Mouse (Mus musculus) heart, embryonic 13.5 days (tissue): ENCODE measurements at regions not wholly inside any gene's neighbourhood (a gene's known extent, or its start where the extent isn't known, plus 50 kb on each side); places are given as distances from the start of the nearest gene placed in this dataset.
A peak's percentile ranks its signal among the peaks of the same experiment; 100 is the strongest.

Experiments used
- ATAC-seq: fragments of 200-750 bp; cut with Nextera tagmentation; 2 replicates; pipeline ENCODE4 v1.8.0; 2017; ENCODE audit warnings: moderate TSS enrichment; ENCODE audit not compliant: insufficient number of reproducible peaks, low FRiP score, low TSS enrichment; ENCODE audit errors: extremely low read depth
- H3K27ac ChIP-seq: fragments of 300-500 bp; sonication (generic); replicated peaks from 2 replicates; pipeline ENCODE4 v1.5.1; 2015; ENCODE audit warnings: moderate library complexity, mild to moderate bottlenecking, inconsistent platforms
- H3K27me3 ChIP-seq: fragments of 300-500 bp; sonication (generic); replicated peaks from 2 replicates; pipeline ENCODE4 v1.6.1; 2015; ENCODE audit warnings: mild to moderate bottlenecking, inconsistent platforms
- H3K36me3 ChIP-seq: fragments of 300-500 bp; sonication (generic); 2 replicates; pipeline ENCODE4 v1.6.1; 2015; ENCODE audit warnings: mild to moderate bottlenecking, inconsistent platforms
- H3K4me1 ChIP-seq: fragments of 300-500 bp; sonication (generic); 2 replicates; pipeline ENCODE4 v1.6.1; 2015; ENCODE audit warnings: inconsistent platforms
- H3K4me2 ChIP-seq: fragments of 300-500 bp; sonication (generic); 2 replicates; pipeline ENCODE4 v1.6.1; 2015; ENCODE audit warnings: inconsistent platforms, mild to moderate bottlenecking, moderate library complexity
- H3K4me3 ChIP-seq: fragments of 300-500 bp; sonication (generic); 2 replicates; pipeline ENCODE4 v1.5.1; 2015; ENCODE audit warnings: moderate library complexity, mild to moderate bottlenecking, inconsistent platforms
- H3K9ac ChIP-seq: fragments of 300-500 bp; sonication (generic); 2 replicates; pipeline ENCODE4 v1.6.1; 2015; ENCODE audit warnings: inconsistent platforms, mild to moderate bottlenecking, moderate library complexity
- H3K9me3 ChIP-seq: fragments of 300-500 bp; sonication (generic); 2 replicates; pipeline ENCODE4 v1.6.1; 2016; ENCODE audit warnings: inconsistent platforms
- WGBS: fragments of 180-500 bp; shearing (Covaris S2); methylation state at CpG from one replicate; pipeline ENCODE4 v1.1.7; 2015; ENCODE audit warnings: mixed read lengths; 5-methylcytosine and 5-hydroxymethylcytosine counted together

- no peak overlapping the region for H3K27ac ChIP-seq
- no peak overlapping the region for H3K4me3 ChIP-seq
- H3K4me1 ChIP-seq: 0 out of 2 replicates have a peak, but pooled peaks cover 12% of the 10 kb centered on the region
- ATAC-seq: no peak
- H3K36me3 ChIP-seq: no peaks in the 10 kb centered on the region
- H3K9me3 ChIP-seq: no peaks in the 10 kb centered on the region
- 79% methylated on average over 9 of the region's 9 CpGs for WGBS
- H3K27me3 ChIP-seq: no peaks in the 10 kb centered on the region; the same call in none of the 2 replicates
- no peak overlapping the region for H3K9ac ChIP-seq
- H3K4me2 ChIP-seq: no peak overlapping the region
Observed at GRCm38 (mm10) chr8:92732229-92732628, 58.1 kb downstream of the Irx6 start.

DNA sequence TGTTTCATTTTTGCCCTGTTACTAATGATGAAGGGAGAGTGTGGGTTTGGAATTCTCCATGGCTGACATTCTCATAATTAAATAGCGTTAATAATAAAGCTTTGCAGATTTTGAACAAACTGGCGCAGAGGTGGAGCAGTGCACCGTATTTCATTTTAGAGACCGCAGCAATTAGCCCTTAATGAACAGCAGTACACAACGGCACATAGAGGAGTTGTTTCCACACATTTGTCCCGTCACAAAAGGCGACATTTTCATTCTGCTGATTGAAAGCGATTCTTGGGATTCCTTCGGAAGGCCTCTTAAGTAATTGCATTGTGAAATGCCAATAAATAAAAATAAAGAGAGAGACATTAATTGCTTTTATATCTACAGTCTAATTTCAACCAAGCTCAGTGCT, 61.6 kb downstream of the Irx6 start:
- 83% methylated on average over 9 of the region's 9 CpGs for WGBS
- no peaks in the 10 kb centered on the region for H3K9me3 ChIP-seq
- H3K4me2 ChIP-seq: no peak overlapping the region
- no peaks in the 10 kb centered on the region; the same call in 1 of the 2 replicates for H3K27me3 ChIP-seq
- H3K36me3 ChIP-seq: no peaks in the 10 kb centered on the region
- H3K27ac ChIP-seq: no peak overlapping the region
- no peak overlapping the region for H3K9ac ChIP-seq
- ATAC-seq: no peak
- H3K4me1 ChIP-seq: peaks cover 25% of the 10 kb centered on the region
- no peak overlapping the region for H3K4me3 ChIP-seq

- Histone ChIP-seq H3K9ac (no peak overlapping the region), H3K9me3 (no peaks in the 10 kb centered on the region), H3K27ac (no peak overlapping the region), H3K36me3 (no peaks in the 10 kb centered on the region), H3K4me2 (no peak overlapping the region), H3K4me1 (peaks cover 25% of the 10 kb centered on the region), H3K4me3 (no peak overlapping the region), H3K27me3 (peaks cover 13% of the 10 kb centered on the region)
- WGBS: 52% methylated on average over 1 of the region's 1 CpGs
- no peak for ATAC-seq
Observed at GRCm38 (mm10) chr8:92738080-92738479, 64.0 kb downstream of the Irx6 start.

- H3K36me3 ChIP-seq: no peaks in the 10 kb centered on the region
- no peak overlapping the region for H3K4me3 ChIP-seq
- H3K9ac ChIP-seq: no peak overlapping the region
- H3K4me1 ChIP-seq: peaks cover 20% of the 10 kb centered on the region
- peaks cover 15% of the 10 kb centered on the region for H3K27me3 ChIP-seq
- no peak overlapping the region for H3K4me2 ChIP-seq
- no peak overlapping the region for H3K27ac ChIP-seq
- no peak for ATAC-seq
- WGBS: 59% methylated on average over 9 of the region's 9 CpGs
- no peaks in the 10 kb centered on the region for H3K9me3 ChIP-seq
Observed at GRCm38 (mm10) chr8:92740286-92740808, 66.3 kb downstream of the Irx6 start.

DNA sequence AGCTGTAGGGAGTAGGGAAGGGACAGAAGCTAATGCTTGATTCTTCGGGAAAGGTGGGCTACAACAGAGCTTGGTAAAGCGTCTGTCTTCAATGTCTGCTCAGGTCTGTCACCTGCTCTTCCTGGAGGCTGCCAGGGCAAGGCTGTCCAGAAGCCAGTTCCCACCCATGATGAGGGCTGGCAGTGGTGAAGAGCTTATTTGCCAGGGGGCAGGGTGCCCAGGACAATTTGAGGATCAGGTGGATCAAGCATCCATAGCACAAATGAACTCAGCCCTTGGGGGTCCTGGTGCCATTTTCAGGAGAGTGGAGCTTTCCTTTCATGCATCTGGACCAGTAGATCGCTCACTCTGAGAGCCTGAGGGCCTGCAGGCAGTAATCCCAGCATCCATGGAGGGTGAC, 67.7 kb downstream of the Irx6 start:
- Histone ChIP-seq H3K4me1 (peaks cover 13% of the 10 kb centered on the region), H3K36me3 (no peaks in the 10 kb centered on the region), H3K4me2 (no peak overlapping the region), H3K4me3 (no peak overlapping the region), H3K9ac (no peak overlapping the region), H3K27ac (no peak overlapping the region), H3K9me3 (no peaks in the 10 kb centered on the region), H3K27me3 (peaks cover 15% of the 10 kb centered on the region)
- ATAC-seq: no peak
- 76% methylated on average over 3 of the region's 3 CpGs for WGBS

DNA sequence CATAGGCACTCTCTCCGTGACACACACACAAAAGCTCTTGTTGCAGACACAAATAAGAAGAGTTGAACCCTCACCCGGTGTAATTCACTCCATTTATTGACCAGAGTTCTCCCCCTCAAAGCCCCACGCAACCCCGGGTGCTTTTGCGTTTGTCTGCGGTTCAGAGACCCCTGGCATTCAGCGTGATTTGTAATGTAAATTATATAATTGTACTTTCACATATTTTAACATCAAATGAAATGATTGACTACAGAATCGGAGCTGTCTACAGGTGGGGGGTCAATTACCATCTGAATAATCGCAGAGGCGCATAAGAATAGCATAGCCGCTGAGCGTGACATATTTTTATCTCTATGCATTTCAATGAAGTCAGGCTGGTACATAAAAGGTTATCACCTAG, 69.0 kb downstream of the Irx6 start:
- ATAC-seq: no peak
- Histone ChIP-seq H3K4me2 (no peak overlapping the region), H3K4me1 (peaks cover 13% of the 10 kb centered on the region), H3K27ac (no peak overlapping the region), H3K36me3 (no peaks in the 10 kb centered on the region), H3K4me3 (no peak overlapping the region), H3K9me3 (no peaks in the 10 kb centered on the region), H3K9ac (no peak overlapping the region), H3K27me3 (peaks cover 18% of the 10 kb centered on the region)
- WGBS: 68% methylated on average over 12 of the region's 12 CpGs

DNA sequence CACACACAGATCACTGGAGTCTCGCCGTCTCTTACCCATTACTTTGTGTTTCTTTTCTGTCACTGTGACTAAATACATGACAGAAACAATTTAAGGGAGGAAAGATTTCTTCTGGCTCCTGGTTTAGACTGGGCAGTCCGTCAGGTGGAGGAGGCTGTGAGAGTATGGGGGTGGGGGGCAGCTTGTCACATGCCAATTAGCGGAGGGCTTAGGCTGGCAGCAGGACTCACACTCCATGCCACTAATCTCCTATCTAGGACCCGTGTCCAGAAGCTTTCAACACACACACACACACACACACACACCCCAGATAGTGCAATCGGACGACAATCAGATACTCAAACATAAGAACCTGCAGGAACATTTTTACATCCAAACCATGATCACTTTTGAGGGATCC, 73.0 kb downstream of the Irx6 start:
- WGBS: 53% methylated on average over 7 of the region's 7 CpGs
- Histone ChIP-seq H3K27me3 (peaks cover 14% of the 10 kb centered on the region), H3K4me2 (no peak overlapping the region), H3K9me3 (no peaks in the 10 kb centered on the region), H3K9ac (no peak overlapping the region), H3K4me1 (no peaks in the 10 kb centered on the region), H3K4me3 (no peak overlapping the region), H3K27ac (no peak overlapping the region), H3K36me3 (no peaks in the 10 kb centered on the region)
- ATAC-seq: no peak

DNA sequence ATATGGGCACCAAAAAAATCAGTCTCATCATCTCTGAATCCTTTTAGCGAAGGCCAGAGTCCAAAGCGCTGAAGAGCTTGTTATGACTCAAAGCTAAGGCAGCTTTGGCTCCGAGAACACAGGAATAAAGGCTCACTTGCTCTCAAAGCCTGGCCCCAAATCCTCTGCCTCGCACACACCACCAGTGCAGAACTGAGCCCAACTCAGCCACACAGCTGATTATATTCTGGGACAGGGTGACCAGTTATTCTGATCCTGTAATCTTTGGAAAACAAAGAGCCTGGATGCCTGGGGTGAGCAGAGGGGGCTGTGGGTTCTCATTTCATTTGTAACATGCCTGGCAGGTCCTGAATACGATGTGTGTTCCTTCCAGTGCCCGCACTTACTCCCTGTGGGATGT, 73.9 kb downstream of the Irx6 start:
- H3K27ac ChIP-seq: no peak overlapping the region
- H3K4me3 ChIP-seq: no peak overlapping the region
- no peaks in the 10 kb centered on the region for H3K9me3 ChIP-seq
- ATAC-seq: no peak
- H3K4me2 ChIP-seq: no peak overlapping the region
- no peaks in the 10 kb centered on the region for H3K36me3 ChIP-seq
- no peak overlapping the region for H3K9ac ChIP-seq
- WGBS: 60% methylated on average over 6 of the region's 6 CpGs
- H3K27me3 ChIP-seq: peaks cover 7% of the 10 kb centered on the region; the same call in 1 of the 2 replicates
- H3K4me1 ChIP-seq: no peaks in the 10 kb centered on the region

GRCm38 (mm10) chr8:92759848-92760247, 67.2 kb upstream of the Mmp2 start:
- no peak overlapping the region for H3K4me2 ChIP-seq
- H3K4me3 ChIP-seq: no peak overlapping the region
- ATAC-seq: no peak
- H3K4me1 ChIP-seq: peaks cover 10% of the 10 kb centered on the region; the same call in 1 of the 2 replicates
- no peak overlapping the region; the same call in 1 of the 2 replicates for H3K27ac ChIP-seq
- H3K9me3 ChIP-seq: 0 out of 2 replicates have a peak, but pooled peaks cover 5% of the 10 kb centered on the region
- no peaks in the 10 kb centered on the region; the same call in 1 of the 2 replicates for H3K27me3 ChIP-seq
- WGBS: 60% methylated on average over 3 of the region's 3 CpGs
- no peak overlapping the region for H3K9ac ChIP-seq
- H3K36me3 ChIP-seq: no peaks in the 10 kb centered on the region

GRCm38 (mm10) chr8:92760933-92761332, 66.2 kb upstream of the Mmp2 start:
- H3K27me3 ChIP-seq: no peaks in the 10 kb centered on the region; the same call in 1 of the 2 replicates
- H3K9ac ChIP-seq: no peak overlapping the region
- ATAC-seq: no peak
- peaks cover 10% of the 10 kb centered on the region; the same call in 1 of the 2 replicates for H3K4me1 ChIP-seq
- no peaks in the 10 kb centered on the region for H3K36me3 ChIP-seq
- H3K9me3 ChIP-seq: 0 out of 2 replicates have a peak, but pooled peaks cover 5% of the 10 kb centered on the region
- H3K4me2 ChIP-seq: no peak overlapping the region
- H3K27ac ChIP-seq: no peak overlapping the region
- no peak overlapping the region for H3K4me3 ChIP-seq
- WGBS: 80% methylated on average over 6 of the region's 6 CpGs

DNA sequence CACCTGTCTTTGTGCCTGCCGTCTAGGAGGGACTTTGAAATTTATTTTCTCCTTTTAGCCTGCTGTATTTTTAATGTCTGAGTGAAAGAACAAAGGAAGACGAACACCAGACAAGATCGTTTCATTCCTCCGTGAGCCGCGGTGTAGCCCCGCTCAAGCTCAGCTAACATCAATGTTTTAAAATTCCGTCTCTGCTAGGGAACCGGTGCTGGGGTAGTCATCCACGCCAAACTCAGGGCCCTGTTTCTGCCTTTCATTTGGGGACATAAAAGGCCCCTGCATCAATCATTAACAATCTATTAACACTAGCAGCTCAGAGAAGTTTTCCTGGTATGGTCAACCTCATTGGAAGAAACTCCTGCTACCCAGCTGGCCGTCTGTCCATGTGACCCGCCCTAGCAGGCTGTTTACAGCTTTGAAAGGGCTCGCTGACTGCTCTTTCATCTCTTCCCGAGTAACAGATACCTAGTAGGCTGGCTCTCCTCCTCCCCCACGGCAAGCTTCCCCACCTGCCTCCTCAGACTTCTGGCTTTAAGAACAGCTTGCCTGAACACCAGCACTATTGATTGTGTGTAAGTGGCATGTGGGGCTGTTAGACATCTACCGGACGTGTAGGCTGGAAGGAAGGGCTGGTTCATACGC, 65.0 kb upstream of the Mmp2 start:
- Histone ChIP-seq H3K9me3 (0 out of 2 replicates have a peak, but pooled peaks cover 5% of the 10 kb centered on the region), H3K4me1 (peaks cover 10% of the 10 kb centered on the region; the same call in 1 of the 2 replicates), H3K27me3 (no peaks in the 10 kb centered on the region; the same call in 1 of the 2 replicates), H3K9ac (peak overlapping the region; percentile 33; the same call in 1 of the 2 replicates), H3K36me3 (no peaks in the 10 kb centered on the region), H3K4me3 (peak overlapping the region; percentile 35), H3K27ac (no peak overlapping the region), H3K4me2 (peak overlapping the region; percentile 61)
- WGBS: 13% methylated on average over 18 of the region's 18 CpGs
- ATAC-seq: no peak
